Mouse (Mus musculus) CH12.LX (cell line): ENCODE data around the gene Tub. TPM values are rescaled to one million over a fixed set of nuclear protein-coding genes. Genes with fewer than 3 reads are reported as not detected.
A peak's percentile ranks its signal among the peaks of the same experiment; 100 is the strongest.

Source experiments
- DNase-seq: peaks from one replicate; pipeline ENCODE4 v3.0.0-alpha.2; 2013; ENCODE audit errors: extremely low read depth
- H3K27ac ChIP-seq: 2 replicates; pipeline ENCODE4 v1.5.1; 2012; ENCODE audit warnings: low read depth, mild to moderate bottlenecking, control low read depth, moderate library complexity; ENCODE audit not compliant: insufficient read depth
- H3K27me3 ChIP-seq: replicated peaks from 2 replicates; pipeline ENCODE3; 2012; ENCODE audit warnings: inconsistent platforms
- H3K36me3 ChIP-seq, 2 experiments: replicated peaks in 1 of 2; 2 replicates each; pipeline versions ENCODE3 to v1.6.1; 2012; ENCODE audit warnings: inconsistent platforms in 1 of 2, low read length in 1 of 2, mild to moderate bottlenecking in 1 of 2, mixed read lengths in 1 of 2, moderate library complexity in 1 of 2; ENCODE audit not compliant: control insufficient read depth in 1 of 2, insufficient read depth in 1 of 2
- H3K4me1 ChIP-seq, 2 experiments: 2 replicates each; pipeline ENCODE4 v1.6.1; 2012; ENCODE audit warnings: inconsistent platforms in 1 of 2, moderate library complexity in 1 of 2; ENCODE audit not compliant: insufficient read depth in 2 of 2, control insufficient read depth in 1 of 2
- H3K4me2 ChIP-seq: 2 replicates; pipeline ENCODE4 v1.6.1; 2012; ENCODE audit warnings: low read depth, mild to moderate bottlenecking, control low read depth; ENCODE audit not compliant: poor library complexity, insufficient read depth, severe bottlenecking
- H3K4me3 ChIP-seq, 3 experiments: fragments of 150-350 bp in 1 of 3; sonication (generic) in 1 of 3; replicated peaks in 1 of 3; 2 replicates each; pipeline versions ENCODE3 to v1.5.1; 2011 to 2012; ENCODE audit warnings: low read depth in 2 of 3, low read length in 2 of 3, mild to moderate bottlenecking in 2 of 3, moderate library complexity in 2 of 3, control low read depth in 1 of 3, improper control_type of control experiment in 1 of 3, inconsistent platforms in 1 of 3, mixed read lengths in 1 of 3; ENCODE audit not compliant: poor library complexity in 1 of 3
- H3K79me2 ChIP-seq: replicated peaks from 2 replicates; pipeline ENCODE4 v1.6.1; 2012; ENCODE audit warnings: mild to moderate bottlenecking, moderate library complexity; ENCODE audit not compliant: control insufficient read depth, poor library complexity, insufficient read depth, severe bottlenecking; ENCODE audit errors: extremely low read depth
- H3K9ac ChIP-seq: 2 replicates; pipeline ENCODE4 v1.6.1; 2012; ENCODE audit warnings: low read depth, mild to moderate bottlenecking, control low read depth, moderate library complexity; ENCODE audit not compliant: insufficient read depth
- H3K9me3 ChIP-seq: replicated peaks from 2 replicates; pipeline ENCODE3; 2012; ENCODE audit warnings: low read length, inconsistent platforms, mixed read lengths
- BHLHE40 ChIP-seq: IDR thresholded peaks from 2 replicates; pipeline ENCODE4 v1.6.1; 2011; ENCODE audit warnings: mild to moderate bottlenecking, low read depth, low read length, improper control_type of control experiment
- CTCF ChIP-seq, 2 experiments: IDR thresholded peaks in 1 of 2; conservative IDR thresholded peaks in 1 of 2; 2 replicates each; pipeline ENCODE4 v1.5.1; 2011 to 2012; ENCODE audit warnings: low read depth in 2 of 2, low read length in 2 of 2, improper control_type of control experiment in 1 of 2, inconsistent platforms in 1 of 2, mild to moderate bottlenecking in 1 of 2, moderate library complexity in 1 of 2
- EP300 ChIP-seq: IDR thresholded peaks from 2 replicates; pipeline ENCODE4 v1.6.1; 2011; ENCODE audit warnings: low read length, improper control_type of control experiment
- MAZ ChIP-seq: IDR thresholded peaks from 2 replicates; pipeline ENCODE4 v1.6.1; 2012; ENCODE audit warnings: low read depth, mild to moderate bottlenecking, inconsistent platforms, low read length, improper control_type of control experiment, moderate library complexity
- MXI1 ChIP-seq: IDR thresholded peaks from 2 replicates; pipeline ENCODE4 v1.6.1; 2011; ENCODE audit warnings: mild to moderate bottlenecking, low read depth, low read length, improper control_type of control experiment
- PAX5 ChIP-seq: IDR thresholded peaks from 2 replicates; pipeline ENCODE4 v1.6.1; 2012; ENCODE audit warnings: low read length, inconsistent platforms, mixed read lengths
- RCOR1 ChIP-seq: conservative IDR thresholded peaks from 2 replicates; pipeline ENCODE4 v1.6.1; 2012; ENCODE audit warnings: low read depth, mild to moderate bottlenecking, inconsistent platforms, low read length, improper control_type of control experiment
- SIN3A ChIP-seq: IDR thresholded peaks from 2 replicates; pipeline ENCODE4 v1.6.1; 2012; ENCODE audit warnings: low read length, improper control_type of control experiment, inconsistent platforms
- TBP ChIP-seq: conservative IDR thresholded peaks from 2 replicates; pipeline ENCODE4 v1.6.1; 2011; ENCODE audit warnings: low read depth, low read length, improper control_type of control experiment
- USF1 ChIP-seq: IDR thresholded peaks from 2 replicates; pipeline ENCODE4 v1.6.1; 2014; ENCODE audit warnings: low read depth, mild to moderate bottlenecking, inconsistent platforms, low read length, improper control_type of control experiment
- USF2 ChIP-seq: conservative IDR thresholded peaks from 2 replicates; pipeline ENCODE4 v1.6.1; 2011; ENCODE audit warnings: low read depth, low read length, improper control_type of control experiment
- ZMIZ1 ChIP-seq: IDR thresholded peaks from 2 replicates; pipeline ENCODE4 v1.6.1; 2012; ENCODE audit warnings: low read depth, mild to moderate bottlenecking, inconsistent platforms, low read length, improper control_type of control experiment
- dilution Hi-C: fragments of 300-500 bp; cut with MboI; formaldehyde crosslinking; loops from 2 replicates; pipeline ENCODE4 v1.14.3; 2020; ENCODE audit warnings: low sequenced_read_pairs; ENCODE audit not compliant: extremely low pct_unique_long_range_greater_than_20kb, extremely low pct_ligation_motif_present
- in situ Hi-C: fragments of 300-500 bp; cut with MboI; formaldehyde crosslinking; loops from 3 replicates; pipeline ENCODE4 v1.14.3; 2019; ENCODE audit warnings: low sequenced_read_pairs, low pct_ligation_motif_present, low pct_unique_long_range_greater_than_20kb, mixed read lengths
- polyA plus RNA-seq: library from polyadenylated mRNA; unstranded; fragments of >175 nt; gene quantifications from 2 replicates; pipeline ENCODE4 v1.2.1, GENCODE M21; 2012; ENCODE audit warnings: low read depth; ENCODE audit not compliant: insufficient read length
- total RNA-seq, 2 experiments: library from RNA; depleted of rRNA; stranded (reverse); fragments of 300-350 nt in 1 of 2; fragments of >200 nt in 1 of 2; gene quantifications; 2 replicates each; pipeline ENCODE4 v1.2.3; 2012 to 2014

Gene Tub
- total and polyA plus RNA-seq, 3 experiments, result 0.13 TPM; not detected in 2

- H3K36me3 ChIP-seq, result peaks cover 12 to 42% of the 10 kb centered on the region in 2 experiments
- peaks cover 7% of the 10 kb centered on the region for H3K9me3 ChIP-seq
- DNase-seq, result no peak
- in situ Hi-C loops, result no loop called here
- H3K4me2 ChIP-seq, result no peak overlapping the region
- TF ChIP-seq MAZ (no peak), USF2 (no peak), USF1 (no peak), ZMIZ1 (no peak), BHLHE40 (no peak), RCOR1 (no peak)
- H3K4me1 ChIP-seq, result peaks cover 0 to 12% of the 10 kb centered on the region in 2 experiments; a peak in 2 of 4 replicates
- dilution Hi-C loops, result no loop called here
- H3K9ac ChIP-seq, result no peak overlapping the region
- H3K27me3 ChIP-seq, result no peaks in the 10 kb centered on the region
- H3K27ac ChIP-seq, result no peak overlapping the region
- no peak overlapping the region for H3K4me3 ChIP-seq
- H3K79me2 ChIP-seq, result no peaks in the 10 kb centered on the region
These were observed 1.5 kb upstream of the Tub start for GRCm38 (mm10) chr7:108948611-108949010.

GRCm38 (mm10) chr7:108949301-108949700 is 837 bp upstream of the Tub start:
- no peak overlapping the region for H3K27ac ChIP-seq
- TF ChIP-seq PAX5 (no peak), EP300 (no peak), TBP (no peak), USF2 (no peak), CTCF (conservative IDR thresholded peaks at IDR 0.05 in 1 of 2, IDR thresholded peaks at IDR 0.05 in 1 of 2; ENCODE audit: low read depth in 2 of 2, low read length in 2 of 2) (no peak), SIN3A (no peak), MAZ (no peak)
- H3K36me3 ChIP-seq, result peaks cover 12 to 35% of the 10 kb centered on the region in 2 experiments
- H3K9ac ChIP-seq, result no peak overlapping the region
- no peak overlapping the region for H3K4me3 ChIP-seq
- no peak for DNase-seq
- dilution Hi-C loops, result no loop called here
- H3K4me2 ChIP-seq, result no peak overlapping the region
- in situ Hi-C loops, result no loop called here
- H3K9me3 ChIP-seq, result peaks cover 7% of the 10 kb centered on the region
- H3K27me3 ChIP-seq, result no peaks in the 10 kb centered on the region
- peaks cover 0 to 13% of the 10 kb centered on the region in 2 experiments; a peak in 2 of 4 replicates for H3K4me1 ChIP-seq
- no peaks in the 10 kb centered on the region for H3K79me2 ChIP-seq

- no peak overlapping the region for H3K27ac ChIP-seq
- no peak for TF ChIP-seq MXI1
- TF ChIP-seq PAX5, result no peak
- no peak for DNase-seq
- dilution Hi-C loops, result no loop called here
- peaks cover 6 to 22% of the 10 kb centered on the region in 2 experiments for H3K36me3 ChIP-seq
- H3K9ac ChIP-seq, result no peak overlapping the region
- in situ Hi-C loops, result no loop called here
- H3K4me1 ChIP-seq, result peaks cover 0 to 12% of the 10 kb centered on the region in 2 experiments; a peak in 2 of 4 replicates
- peak overlapping the region in 1 of 3 experiments; percentile 12 for H3K4me3 ChIP-seq
- H3K4me2 ChIP-seq, result no peak overlapping the region
- peaks cover 7% of the 10 kb centered on the region for H3K9me3 ChIP-seq
- no peaks in the 10 kb centered on the region for H3K79me2 ChIP-seq
- H3K27me3 ChIP-seq, result no peaks in the 10 kb centered on the region
These were observed 709 bp downstream of the Tub start for GRCm38 (mm10) chr7:108950762-108951331.
